Mouse (Mus musculus): ENCODE data around the gene 1700025G04Rik.

GRCm38 (mm10) chr1:152028718-152029117 is 61.2 kb downstream of the 1700025G04Rik start:
- no peak for TF ChIP-seq CTCF (IDR thresholded peaks at IDR 0.05; ENCODE audit: low read depth, low read length)
- no peak for TF ChIP-seq GATA1 (IDR thresholded peaks at IDR 0.05; ENCODE audit: borderline replicate concordance, low read length)
- TF ChIP-seq TAL1 (conservative IDR thresholded peaks at IDR 0.05; ENCODE audit: low read depth, low read length), result no peak
- TF ChIP-seq POLR2AphosphoS5 (IDR thresholded peaks at IDR 0.05; ENCODE audit: insufficient replicate concordance, low read depth, low read length), result no peak
- TF ChIP-seq GATA2 (IDR thresholded peaks at IDR 0.05; ENCODE audit: borderline replicate concordance, low read depth, low read length), result no peak

Measured in G1E (cell line).